Mouse (Mus musculus) lung, postnatal 25 days (tissue): Measurements from ENCODE around the gene Gm20896.
"Not testable (repeated sequence)": the region's sequence is repeated elsewhere in the genome, so short reads cannot be mapped to it uniquely, and the experiment has no call there.

Experiments
- DNase-seq: peaks from one replicate; pipeline ENCODE4 v3.0.0; 2022; ENCODE audit warnings: low spot score

Gm20896 gene

DNA sequence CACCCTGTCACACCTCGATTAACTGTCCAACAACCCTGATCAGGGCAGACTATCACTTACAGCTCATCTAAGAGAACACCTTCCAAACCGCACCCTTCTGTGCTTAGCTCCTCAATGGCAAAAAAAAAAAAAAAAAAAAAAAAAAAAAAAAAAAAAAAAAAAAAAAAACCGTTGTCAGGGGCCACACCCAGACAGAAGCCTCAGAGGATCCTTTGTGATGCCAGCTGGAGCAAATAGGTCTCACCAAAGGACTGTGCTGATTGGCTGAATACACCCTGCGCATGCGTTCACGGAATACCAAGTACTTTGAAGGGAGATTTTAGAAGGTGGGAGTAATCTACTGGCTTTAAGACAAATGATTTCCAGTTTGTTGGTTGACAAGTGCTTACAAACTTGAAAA, at the start of gene Gm20896:
Gene Gm20896 (minus strand): TSS at position 101 of the 400 bp plus-strand sequence.
- DNase-seq: not testable (repeated sequence)
